In the genomic region with DNA sequence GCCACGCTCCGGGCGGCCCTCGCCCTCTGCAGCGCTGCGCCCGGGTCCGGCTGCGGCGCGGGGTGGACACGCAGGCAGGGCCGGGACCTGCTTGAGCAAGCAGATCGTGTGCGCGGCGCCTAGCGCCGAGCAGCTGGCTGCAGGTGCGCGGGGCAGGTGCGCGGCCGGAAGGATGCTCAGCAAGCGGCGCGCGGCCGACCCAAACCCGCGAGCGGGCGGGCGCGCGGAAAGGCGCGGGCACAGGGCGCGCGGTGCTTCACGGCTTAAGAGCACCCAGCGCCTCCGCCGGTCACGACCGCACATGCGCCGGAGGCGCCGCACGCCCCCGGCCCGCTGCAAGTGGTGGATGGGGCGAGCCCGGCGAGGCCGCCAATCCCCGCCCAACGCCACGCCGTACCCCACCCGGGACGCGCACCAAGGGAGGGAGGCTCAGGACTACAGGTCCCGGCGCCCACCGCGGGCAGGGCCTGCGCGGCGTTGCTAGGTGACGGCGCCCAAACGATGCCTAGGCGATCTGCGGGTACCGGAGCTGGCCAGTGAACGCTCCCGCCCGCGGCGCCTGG, we compare ENCODE assay signal across 9 mouse cellular contexts. TPM values are rescaled to one million over a fixed set of nuclear protein-coding genes. Genes with fewer than 3 reads are reported as not detected.
DNase-seq lines count a peak whose midpoint lies in the region; ATAC-seq and TF ChIP-seq lines count a peak whose summit lies in the region.
"Had no signal": no experiment of that assay in that cellular context is flagged by ENCODE, and none has a peak within 500 bp of the region (broad histone marks: within the 10 kb centered on the region; RNA-seq: fewer than 3 reads in every experiment).

A gene (minus strand): TSS at position 296 of the 563 bp plus-strand sequence.
A gene (plus strand): TSS at position 447 of the 563 bp plus-strand sequence.

- DNase-seq in T-cell, adult 2 months (ENCODE audit: low spot score), result peak; percentile 52
- DNase-seq in cerebellum, postnatal 36 days, result peak; percentile 96 to 99
- DNase-seq in gastrocnemius, adult 2 months, result peak; percentile 89
- DNase-seq in induced T-regulatory cell, adult 2 months (ENCODE audit: low read depth), result peak; percentile 63
- peak; percentile 88 to 97 for DNase-seq in left cerebral cortex, adult 8-10 months (ENCODE audit: low spot score in 2 of 2)
- peak; percentile 95 for DNase-seq in right cerebral cortex, postnatal 14 days
- peak; percentile 80 to 82 for DNase-seq in urinary bladder, postnatal 4 days (ENCODE audit: low spot score in 2 of 2)

- TF ChIP-seq CTCF in gastrocnemius, adult 2 months (IDR thresholded peaks at IDR 0.05), result no peak

- H3K4me3 ChIP-seq in gastrocnemius, adult 2 months, result peak within 1 kb of the TSS; percentile 81

- intact Hi-C loops in gastrocnemius, adult 2 months (cut with DNase I), result no loop called here

- ATAC-seq in megakaryocyte, adult 5-6 weeks (ENCODE audit: poor library complexity, severe bottlenecking), result peak; percentile 53

- H3K27ac ChIP-seq in gastrocnemius, adult 2 months, result no peak within 1 kb of the TSS

RNA-seq across cellular contexts. Expression of the first gene that starts in this region (rescaled TPM):
- total RNA-seq in gastrocnemius, adult 2 months (2021), result under 1 TPM; 0.36 to 0.64 TPM
- total RNA-seq in left cerebral cortex, adult 8-10 months (2022), result 10 to 100 TPM; 57.7 to 68.9 (median 59.1) TPM
- 2.3 and 3.8 TPM in 2 replicates for total RNA-seq in megakaryocyte, adult 5-6 weeks (2015)
- total RNA-seq in megakaryocyte, adult 5-6 weeks (2017), result 4.8 and 5.5 TPM in 2 replicates

RNA-seq across cellular contexts. Expression of the second gene that starts in this region (rescaled TPM):
- total RNA-seq in gastrocnemius, adult 2 months (2021), result not detected
- 1 to 10 TPM; 1.1 to 1.9 (median 1.6) TPM for total RNA-seq in left cerebral cortex, adult 8-10 months (2022)
- 0.56 and 0.57 TPM in 2 replicates for total RNA-seq in megakaryocyte, adult 5-6 weeks (2015)
- total RNA-seq in megakaryocyte, adult 5-6 weeks (2017), result 1.2 and 1.9 TPM in 2 replicates
- total RNA-seq: hematopoietic stem cell, adult 5-6 weeks had no signal

Comparison
In these comparisons a context has a peak if more than half of its experiments do, and no peak if none do; other contexts are left out.
1. RNA of the first gene that starts in this region (total RNA-seq): 57.7 to 68.9 TPM in left cerebral cortex, adult 8-10 months; 2.3 to 5.5 TPM in megakaryocyte, adult 5-6 weeks and 0.36 to 0.64 TPM in gastrocnemius, adult 2 months; every median in the first group is over 4 times any median in the second.
2. Peak in DNase-seq and H3K4me3 ChIP-seq in gastrocnemius, adult 2 months; RNA of the genes that start here not detected or under 1 TPM.
3. Peak in every context shown above with its lines, with median percentiles within 50 percentile points of each other: DNase-seq.